Mouse (Mus musculus) 416B (cell line): ENCODE data around the gene Cenps.
A peak's percentile ranks its signal among the peaks of the same experiment; 100 is the strongest.
"Not testable (repeated sequence)": the region's sequence is repeated elsewhere in the genome, so short reads cannot be mapped to it uniquely, and the experiment has no call there.

Experiments used
- DNase-seq: peaks from one replicate; pipeline ENCODE4 v3.0.0; 2011; ENCODE audit warnings: low read depth

Gene Cenps

GRCm38 (mm10) chr4:149119978-149120562 is 17.4 kb downstream of the Cenps start:
- not testable (repeated sequence) for DNase-seq

DNA sequence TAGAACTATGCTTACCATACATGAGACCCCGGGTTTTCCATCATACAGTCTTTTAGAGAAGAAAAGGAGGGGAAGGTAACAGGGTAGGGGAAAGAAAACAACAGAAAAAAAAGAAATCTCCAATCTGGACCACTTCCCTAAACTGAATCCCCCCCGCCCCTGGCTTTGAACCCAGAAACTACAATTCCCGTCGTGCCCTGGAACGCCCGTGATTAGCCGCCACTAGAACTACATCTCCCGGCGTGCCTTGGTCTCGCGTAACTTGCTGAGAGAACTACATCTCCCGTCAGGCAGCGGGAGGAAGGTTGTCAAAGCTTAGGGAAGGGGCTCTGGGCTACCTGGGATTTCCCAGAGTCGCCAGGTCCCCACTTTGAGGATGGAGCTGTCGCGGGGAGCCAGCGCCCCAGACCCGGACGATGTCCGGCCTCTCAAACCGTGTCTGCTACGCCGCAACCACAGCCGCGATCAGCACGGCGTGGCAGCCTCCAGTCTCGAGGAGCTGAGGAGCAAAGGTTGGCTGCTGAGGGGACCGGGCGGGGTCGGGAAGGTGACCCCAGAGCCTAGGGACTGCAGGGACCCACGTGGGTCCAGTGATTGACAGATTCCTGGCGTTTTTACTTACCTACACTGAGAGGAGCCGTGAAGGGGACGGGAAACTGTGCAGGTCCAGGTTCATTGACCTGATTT is 33.4 kb downstream of the Cenps start, which contains the start of gene Dffa:
TSS of gene Dffa (plus strand) at position 272 of the 687 bp plus-strand sequence.
- DNase-seq, result peak; percentile 91

GRCm38 (mm10) chr4:149101456-149101855 is 36.0 kb downstream of the Cenps start:
- DNase-seq, result peak; percentile 35

DNA sequence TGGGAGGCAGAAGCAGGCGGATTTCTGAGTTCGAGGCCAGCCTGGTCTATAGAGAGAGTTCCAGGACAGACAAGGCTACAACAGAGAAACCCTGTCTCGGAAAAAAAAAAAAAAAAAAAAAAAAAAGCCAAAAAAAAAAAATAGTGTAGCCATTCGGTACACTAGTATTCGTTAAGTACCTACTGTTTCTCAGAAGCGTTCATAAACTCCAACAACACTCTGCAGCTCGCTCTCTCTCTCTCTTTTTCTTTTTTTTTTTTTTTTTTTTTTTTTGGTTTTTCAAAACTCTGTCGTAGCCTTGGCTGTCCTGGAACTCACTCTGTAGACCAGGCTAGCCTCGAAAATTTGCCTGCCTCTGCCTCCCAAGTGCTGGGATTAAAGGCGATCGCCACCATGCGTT is 37.0 kb downstream of the Cenps start:
- DNase-seq, result not testable (repeated sequence)

- peak; percentile 88 for DNase-seq
Measured at GRCm38 (mm10) chr4:149099369-149100017, 37.9 kb downstream of the Cenps start, which contains the start of gene Pex14. Gene Pex14, minus strand, starts transcription at chr4:149099876.

DNA sequence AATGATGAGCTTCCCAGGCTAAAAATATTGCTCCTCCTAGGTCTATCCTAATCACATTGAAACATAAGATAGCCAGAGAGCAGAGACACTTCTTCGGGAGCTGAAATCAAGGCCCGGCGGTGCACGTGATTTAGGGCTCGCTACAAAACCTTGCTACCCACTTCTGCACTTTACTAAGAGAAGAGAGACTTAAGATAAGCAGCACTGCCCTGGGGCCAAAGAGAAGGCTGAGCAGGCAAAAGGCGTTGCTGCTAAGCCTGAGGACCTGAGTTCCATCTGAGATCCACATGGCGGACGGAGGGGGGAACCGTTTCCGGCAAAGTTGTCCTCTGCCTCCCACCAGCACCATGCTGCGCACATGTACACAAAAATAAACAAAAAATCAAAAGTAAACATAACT is 38.9 kb downstream of the Cenps start:
- peak; percentile 28 for DNase-seq

GRCm38 (mm10) chr4:149097956-149098355 is 39.5 kb downstream of the Cenps start:
- DNase-seq, result no peak

- peak; percentile 32 for DNase-seq
Measured at GRCm38 (mm10) chr4:149091364-149091763, 46.1 kb downstream of the Cenps start.

DNA sequence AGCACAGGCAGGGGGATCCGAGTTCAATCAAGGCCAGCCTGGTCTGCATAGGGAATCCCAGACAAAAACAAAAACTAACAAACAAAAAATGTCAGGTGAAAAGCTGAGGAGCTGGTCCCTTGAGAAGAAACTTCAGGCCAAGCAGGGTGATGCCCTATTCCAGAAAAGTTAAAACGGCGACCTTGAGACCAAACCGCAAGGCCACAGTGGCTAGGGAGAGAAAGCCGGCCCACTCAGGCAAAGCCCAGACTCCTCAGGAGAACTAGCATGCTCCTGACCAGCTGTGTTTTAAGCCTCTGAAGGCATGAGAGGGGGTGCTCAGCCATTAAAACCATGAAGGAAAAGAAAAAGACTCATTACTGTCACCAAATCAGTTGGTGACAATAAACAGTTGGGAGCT is 52.0 kb downstream of the Cenps start:
- DNase-seq, result peak; percentile 52

- DNase-seq, result peak; percentile 57
Measured at GRCm38 (mm10) chr4:149081528-149081927, 55.9 kb downstream of the Cenps start.

GRCm38 (mm10) chr4:149080111-149080510 is 57.3 kb downstream of the Cenps start:
- no peak for DNase-seq

DNA sequence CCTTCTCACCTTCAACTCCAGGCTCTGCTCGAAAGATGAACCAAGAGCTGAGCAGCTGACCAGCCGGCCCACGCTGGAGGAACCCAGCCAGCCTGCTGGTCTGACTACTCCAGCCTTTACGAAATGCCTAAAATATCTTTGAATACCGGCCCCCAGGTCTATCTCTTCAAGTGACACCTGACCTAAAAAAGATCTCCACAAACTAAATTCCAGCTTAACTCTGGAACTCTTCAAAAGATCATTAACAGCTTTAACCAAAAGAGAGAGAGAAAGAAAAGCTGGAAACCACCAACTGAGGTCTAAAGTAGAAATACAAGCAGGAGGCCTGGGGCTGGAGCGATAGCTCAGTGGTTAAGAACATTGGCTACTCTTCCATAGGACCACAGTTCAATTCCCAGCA is 57.8 kb downstream of the Cenps start:
- no peak for DNase-seq

- DNase-seq, result no peak
Measured at GRCm38 (mm10) chr4:149078261-149078660, 59.2 kb downstream of the Cenps start.
